Mouse (Mus musculus): ENCODE results near the gene Tyrobp. TPM values are rescaled to one million over a fixed set of nuclear protein-coding genes. Genes with fewer than 3 reads are reported as not detected.

Gene Tyrobp
- polyA plus RNA-seq, 2 experiments: 54.2 to 84.7 TPM

GRCm38 (mm10) chr7:30422560-30422959, 9.0 kb downstream of the Tyrobp start:
- no peaks in the 10 kb centered on the region for H3K27me3 ChIP-seq (ENCODE audit: control insufficient read depth, insufficient read depth, low read length)
- TF ChIP-seq POLR2A (IDR thresholded peaks at IDR 0.05; ENCODE audit: borderline replicate concordance, extremely low read depth, insufficient read depth, insufficient read length): no peak
- 15% methylated on average over 9 of the region's 9 CpGs for WGBS
- H3K4me1 ChIP-seq (ENCODE audit: control insufficient read depth, insufficient read depth, low read length): 0 out of 2 replicates have a peak, but pooled peaks cover 3% of the 10 kb centered on the region
- H3K27ac ChIP-seq (replicated peaks; ENCODE audit: low read depth, low read length): no peak overlapping the region
- peak overlapping the region; percentile 83 for H3K4me2 ChIP-seq (replicated peaks; ENCODE audit: low read depth, low read length, severe bottlenecking)
- ATAC-seq (ENCODE audit: low FRiP score, low read depth): no peak
- peaks cover 14% of the 10 kb centered on the region; the same call in 1 of the 2 replicates for H3K36me3 ChIP-seq (ENCODE audit: control insufficient read depth, insufficient read depth, low read length)
- peak overlapping the region; percentile 55 for H3K4me3 ChIP-seq (replicated peaks; ENCODE audit: low read length)
- no peaks in the 10 kb centered on the region; the same call in 1 of the 2 replicates for H3K9me3 ChIP-seq (ENCODE audit: control insufficient read depth, low read length)
- H3K9ac ChIP-seq (ENCODE audit: low read depth, low read length, severe bottlenecking): peak overlapping the region; percentile 63
- no peak for DNase-seq (ENCODE audit: low spot score)

GRCm38 (mm10) chr7:30423071-30423641, 9.6 kb downstream of the Tyrobp start:
- no peak for DNase-seq (ENCODE audit: low spot score)
- H3K27me3 ChIP-seq (ENCODE audit: control insufficient read depth, insufficient read depth, low read length): no peaks in the 10 kb centered on the region
- no peak for ATAC-seq (ENCODE audit: low FRiP score, low read depth)

GRCm38 (mm10) chr7:30429327-30429726, 15.8 kb downstream of the Tyrobp start:
- H3K36me3 ChIP-seq (ENCODE audit: control insufficient read depth, insufficient read depth, low read length): peaks cover 14% of the 10 kb centered on the region; the same call in 1 of the 2 replicates
- no peak overlapping the region for H3K4me3 ChIP-seq (replicated peaks; ENCODE audit: low read length)
- H3K4me2 ChIP-seq (replicated peaks; ENCODE audit: low read depth, low read length, severe bottlenecking): no peak overlapping the region
- no peak overlapping the region for H3K9ac ChIP-seq (ENCODE audit: low read depth, low read length, severe bottlenecking)
- H3K27me3 ChIP-seq (ENCODE audit: control insufficient read depth, insufficient read depth, low read length): no peaks in the 10 kb centered on the region
- no peaks in the 10 kb centered on the region for H3K9me3 ChIP-seq (ENCODE audit: control insufficient read depth, low read length)
- H3K4me1 ChIP-seq (ENCODE audit: control insufficient read depth, insufficient read depth, low read length): no peaks in the 10 kb centered on the region
- no peak overlapping the region for H3K27ac ChIP-seq (replicated peaks; ENCODE audit: low read depth, low read length)
- TF ChIP-seq POLR2A (IDR thresholded peaks at IDR 0.05; ENCODE audit: borderline replicate concordance, extremely low read depth, insufficient read depth, insufficient read length): no peak
- ATAC-seq (ENCODE audit: low FRiP score, low read depth): no peak
- no peak for DNase-seq (ENCODE audit: low spot score)

More at GRCm38 (mm10) chr7:30423071-30423641, 9.6 kb downstream of the Tyrobp start:
- 44% methylated on average over 23 of the region's 23 CpGs for WGBS
- Histone ChIP-seq H3K4me2 (replicated peaks; ENCODE audit: low read depth, low read length, severe bottlenecking) (peak overlapping the region; percentile 83), H3K9me3 (ENCODE audit: control insufficient read depth, low read length) (no peaks in the 10 kb centered on the region; the same call in 1 of the 2 replicates), H3K27ac (replicated peaks; ENCODE audit: low read depth, low read length) (no peak overlapping the region), H3K36me3 (ENCODE audit: control insufficient read depth, insufficient read depth, low read length) (peaks cover 14% of the 10 kb centered on the region; the same call in 1 of the 2 replicates), H3K9ac (ENCODE audit: low read depth, low read length, severe bottlenecking) (peak overlapping the region; percentile 63), H3K4me1 (ENCODE audit: control insufficient read depth, insufficient read depth, low read length) (0 out of 2 replicates have a peak, but pooled peaks cover 3% of the 10 kb centered on the region), H3K4me3 (replicated peaks; ENCODE audit: low read length) (peak overlapping the region; percentile 55)
- no peak for TF ChIP-seq POLR2A (IDR thresholded peaks at IDR 0.05; ENCODE audit: borderline replicate concordance, extremely low read depth, insufficient read depth, insufficient read length)

- WGBS: 44% methylated on average over 2 of the region's 2 CpGs
- TF ChIP-seq POLR2A (IDR thresholded peaks at IDR 0.05; ENCODE audit: borderline replicate concordance, extremely low read depth, insufficient read depth, insufficient read length): no peak
- Histone ChIP-seq H3K4me1 (ENCODE audit: control insufficient read depth, insufficient read depth, low read length) (no peaks in the 10 kb centered on the region), H3K9me3 (ENCODE audit: control insufficient read depth, low read length) (no peaks in the 10 kb centered on the region), H3K36me3 (ENCODE audit: control insufficient read depth, insufficient read depth, low read length) (peaks cover 17% of the 10 kb centered on the region; the same call in 1 of the 2 replicates), H3K27me3 (ENCODE audit: control insufficient read depth, insufficient read depth, low read length) (no peaks in the 10 kb centered on the region), H3K27ac (replicated peaks; ENCODE audit: low read depth, low read length) (no peak overlapping the region), H3K9ac (ENCODE audit: low read depth, low read length, severe bottlenecking) (no peak overlapping the region), H3K4me2 (replicated peaks; ENCODE audit: low read depth, low read length, severe bottlenecking) (no peak overlapping the region), H3K4me3 (replicated peaks; ENCODE audit: low read length) (no peak overlapping the region)
- ATAC-seq (ENCODE audit: low FRiP score, low read depth) (no peak), DNase-seq (ENCODE audit: low spot score) (no peak)
Observed at GRCm38 (mm10) chr7:30430191-30430590, 16.6 kb downstream of the Tyrobp start.

GRCm38 (mm10) chr7:30431793-30432192, 18.2 kb downstream of the Tyrobp start:
- no peak overlapping the region for H3K4me3 ChIP-seq (replicated peaks; ENCODE audit: low read length)
- TF ChIP-seq POLR2A (IDR thresholded peaks at IDR 0.05; ENCODE audit: borderline replicate concordance, extremely low read depth, insufficient read depth, insufficient read length): no peak
- H3K9ac ChIP-seq (ENCODE audit: low read depth, low read length, severe bottlenecking): no peak overlapping the region
- peak; percentile 59; the same call in 1 of the 2 replicates for ATAC-seq (ENCODE audit: low FRiP score, low read depth)
- peak; percentile 61 for DNase-seq (ENCODE audit: low spot score)
- H3K9me3 ChIP-seq (ENCODE audit: control insufficient read depth, low read length): no peaks in the 10 kb centered on the region
- H3K4me2 ChIP-seq (replicated peaks; ENCODE audit: low read depth, low read length, severe bottlenecking): no peak overlapping the region
- H3K27ac ChIP-seq (replicated peaks; ENCODE audit: low read depth, low read length): no peak overlapping the region
- peaks cover 16% of the 10 kb centered on the region for H3K36me3 ChIP-seq (ENCODE audit: control insufficient read depth, insufficient read depth, low read length)
- no peaks in the 10 kb centered on the region for H3K4me1 ChIP-seq (ENCODE audit: control insufficient read depth, insufficient read depth, low read length)
- 15% methylated on average over 3 of the region's 3 CpGs for WGBS
- no peaks in the 10 kb centered on the region for H3K27me3 ChIP-seq (ENCODE audit: control insufficient read depth, insufficient read depth, low read length)

Measured in limb, embryonic 14.5 days (tissue).